In genomic region chr1:136796361-136797090, GRCm38 (mm10) we compare ENCODE assay signal across 11 mouse cellular contexts.
DNase-seq lines count a peak whose midpoint lies in the region; ATAC-seq lines count a peak whose summit lies in the region.
"Had no signal": no experiment of that assay in that cellular context is flagged by ENCODE, and none has a peak within 500 bp of the region (broad histone marks: within the 10 kb centered on the region; RNA-seq: fewer than 3 reads in every experiment).

No protein-coding gene starts in this region.

- no peak overlapping the region for H3K27ac ChIP-seq in midbrain, embryonic 11.5 days (ENCODE audit: low read depth, low read length)
- H3K27ac ChIP-seq in midbrain, embryonic 14.5 days (replicated peaks; ENCODE audit: low read depth, low read length) = no peak overlapping the region
- no peak overlapping the region for H3K27ac ChIP-seq in forebrain, embryonic 14.5 days (ENCODE audit: low read depth, low read length)

- no peak overlapping the region for H3K9ac ChIP-seq in midbrain, embryonic 11.5 days (ENCODE audit: low read length)
- H3K9ac ChIP-seq in midbrain, embryonic 14.5 days (replicated peaks; ENCODE audit: low read length) = no peak overlapping the region
- H3K9ac ChIP-seq in forebrain, embryonic 14.5 days (ENCODE audit: low read length) = no peak overlapping the region

- H3K9me3 ChIP-seq in midbrain, embryonic 11.5 days (ENCODE audit: control insufficient read depth, low read length) = no peaks in the 10 kb centered on the region
- no peaks in the 10 kb centered on the region for H3K9me3 ChIP-seq in midbrain, embryonic 14.5 days (ENCODE audit: control insufficient read depth, low read length)
- no peaks in the 10 kb centered on the region for H3K9me3 ChIP-seq in forebrain, embryonic 14.5 days (replicated peaks; ENCODE audit: control insufficient read depth, low read length)

- WGBS in midbrain, embryonic 11.5 days = 48% methylated on average over 17 of the region's 17 CpGs
- WGBS in midbrain, embryonic 14.5 days = 51% methylated on average over 17 of the region's 17 CpGs
- 47% methylated on average over 17 of the region's 17 CpGs for WGBS in forebrain, embryonic 14.5 days

- H3K4me1 ChIP-seq in midbrain, embryonic 11.5 days (ENCODE audit: control insufficient read depth, insufficient read depth, low read length) = no peaks in the 10 kb centered on the region
- H3K4me1 ChIP-seq in midbrain, embryonic 14.5 days (ENCODE audit: control insufficient read depth, insufficient read depth, low read length) = no peaks in the 10 kb centered on the region
- no peaks in the 10 kb centered on the region for H3K4me1 ChIP-seq in forebrain, embryonic 14.5 days (ENCODE audit: control insufficient read depth, insufficient read depth, low read length)

- DNase-seq in heart, adult 11 months = peak; percentile 84
- DNase-seq in heart, adult 18-20 months = no peak
- DNase-seq in midbrain, embryonic 11.5 days (ENCODE audit: low spot score, missing footprints) = peak; percentile 85
- DNase-seq in midbrain, embryonic 14.5 days = no peak
- DNase-seq in kidney, postnatal 14 days = peak; percentile 40
- peak; percentile 10 for DNase-seq in yolk sac, embryonic 10.5 days (ENCODE audit: low spot score)
- DNase-seq in forebrain, embryonic 14.5 days (ENCODE audit: low spot score) = no peak
- DNase-seq in cerebellum, postnatal 4 days (ENCODE audit: low spot score in 2 of 2) = no peak
- DNase-seq: gastrocnemius, postnatal 36 days; right cerebral cortex, postnatal 25 days had no signal

- H3K4me2 ChIP-seq in midbrain, embryonic 11.5 days = no peak overlapping the region
- no peak overlapping the region for H3K4me2 ChIP-seq in midbrain, embryonic 14.5 days (ENCODE audit: low read length)
- no peak overlapping the region for H3K4me2 ChIP-seq in forebrain, embryonic 14.5 days (ENCODE audit: low read length)

- ATAC-seq in midbrain, embryonic 11.5 days (ENCODE audit: low FRiP score) = no peak
- ATAC-seq in midbrain, embryonic 14.5 days (ENCODE audit: low FRiP score, low TSS enrichment) = no peak
- ATAC-seq in forebrain, embryonic 14.5 days = no peak
- ATAC-seq: inflammation-experienced regulatory T-cells, adult 6 months had no signal

- no peak overlapping the region for H3K4me3 ChIP-seq in midbrain, embryonic 11.5 days (ENCODE audit: low read depth, low read length)
- H3K4me3 ChIP-seq in midbrain, embryonic 14.5 days (replicated peaks; ENCODE audit: low read depth, low read length) = no peak overlapping the region
- no peak overlapping the region for H3K4me3 ChIP-seq in forebrain, embryonic 14.5 days (ENCODE audit: low read depth, low read length)

- no peaks in the 10 kb centered on the region for H3K36me3 ChIP-seq in midbrain, embryonic 11.5 days (ENCODE audit: control insufficient read depth, insufficient read depth, low read length)
- H3K36me3 ChIP-seq in midbrain, embryonic 14.5 days (ENCODE audit: control insufficient read depth, insufficient read depth, low read length) = no peaks in the 10 kb centered on the region
- no peaks in the 10 kb centered on the region for H3K36me3 ChIP-seq in forebrain, embryonic 14.5 days (ENCODE audit: control insufficient read depth, insufficient read depth, low read length)

- H3K27me3 ChIP-seq in midbrain, embryonic 11.5 days (ENCODE audit: control insufficient read depth, insufficient read depth, low read length) = no peaks in the 10 kb centered on the region
- H3K27me3 ChIP-seq in midbrain, embryonic 14.5 days (ENCODE audit: control insufficient read depth, insufficient read depth, low read length) = no peaks in the 10 kb centered on the region; the same call in 1 of the 2 replicates
- H3K27me3 ChIP-seq in forebrain, embryonic 14.5 days (replicated peaks; ENCODE audit: control insufficient read depth, insufficient read depth, low read length) = no peaks in the 10 kb centered on the region

Comparison
In these comparisons a context has a peak if more than half of its experiments do, and no peak if none do; other contexts are left out.
1. DNase-seq: peak in heart, adult 11 months (single experiment), midbrain, embryonic 11.5 days (single experiment), kidney, postnatal 14 days (single experiment) and yolk sac, embryonic 10.5 days (single experiment); none in heart, adult 18-20 months (0 of 2), midbrain, embryonic 14.5 days (single experiment), forebrain, embryonic 14.5 days (single experiment) and cerebellum, postnatal 4 days (0 of 2).